Mouse (Mus musculus): ENCODE measurements around the gene Pcolce2. TPM values are rescaled to one million over a fixed set of nuclear protein-coding genes. Genes with fewer than 3 reads are reported as not detected.
A peak's percentile ranks its signal among the peaks of the same experiment; 100 is the strongest.

Gene Pcolce2
- total RNA-seq, 2 experiments from 2014 or later = 4.1 to 4.6 TPM

DNA sequence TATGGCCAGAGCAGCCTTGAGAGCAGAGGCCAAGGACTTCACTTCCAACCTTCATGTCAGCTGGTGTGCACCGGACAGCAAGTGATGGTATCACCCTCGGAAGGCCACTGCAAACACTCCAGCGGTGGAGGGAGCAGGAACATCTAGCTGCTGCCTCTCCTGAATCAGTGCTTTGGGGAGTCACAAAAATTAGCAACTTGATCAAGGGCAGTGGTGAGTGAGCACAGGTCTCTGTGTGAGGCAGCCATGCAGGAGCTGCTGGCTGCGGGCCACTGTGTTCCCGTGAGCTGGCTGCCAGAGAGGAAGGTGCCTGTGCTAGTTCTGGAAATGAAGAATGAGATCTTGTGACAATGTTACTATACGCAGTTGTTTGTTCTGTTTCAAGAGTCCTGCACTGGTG lies 16.0 kb downstream of the Pcolce2 start:
- no peak for DNase-seq (ENCODE audit: low spot score in 2 of 2)

DNA sequence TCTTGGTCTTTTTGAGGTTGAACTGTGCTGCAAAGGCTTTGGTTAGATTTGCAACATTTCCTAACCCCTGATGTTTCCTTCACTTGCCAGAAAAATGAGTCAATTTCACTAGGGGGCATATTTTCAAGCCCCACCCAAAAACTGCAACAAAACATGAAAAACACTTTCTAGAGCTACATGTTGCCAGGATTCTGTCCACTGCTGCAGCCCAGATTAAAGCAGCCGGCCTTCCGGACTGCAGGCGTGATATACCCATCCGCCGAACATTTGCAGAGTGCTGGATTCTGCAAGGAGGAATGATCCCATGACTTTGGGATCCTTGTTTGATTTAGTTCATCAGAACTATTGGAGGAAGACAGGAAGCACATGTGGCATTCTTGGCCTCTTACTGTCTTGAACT lies 17.0 kb downstream of the Pcolce2 start:
- no peak for DNase-seq (ENCODE audit: low spot score in 2 of 2)

DNA sequence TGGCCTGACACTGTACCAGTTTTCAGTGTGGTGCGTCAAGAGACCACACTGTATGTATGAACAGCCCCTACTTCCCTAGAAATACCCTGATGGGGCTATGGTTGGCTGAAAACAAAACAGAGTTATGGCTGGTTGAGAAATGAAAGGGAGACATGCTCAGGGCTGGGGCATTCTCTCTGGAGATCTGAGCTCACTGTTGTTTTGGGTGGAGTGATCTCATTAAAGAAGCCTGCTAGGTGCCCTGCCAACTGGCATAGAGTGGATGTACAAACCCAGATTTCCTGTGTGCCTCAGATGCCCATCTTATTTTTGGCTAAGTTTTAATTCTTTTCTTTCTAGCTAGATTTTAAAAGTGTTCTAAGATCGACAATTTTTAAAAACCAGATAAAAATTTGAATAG lies 20.5 kb downstream of the Pcolce2 start:
- no peak for DNase-seq (ENCODE audit: low spot score in 2 of 2)

DNA sequence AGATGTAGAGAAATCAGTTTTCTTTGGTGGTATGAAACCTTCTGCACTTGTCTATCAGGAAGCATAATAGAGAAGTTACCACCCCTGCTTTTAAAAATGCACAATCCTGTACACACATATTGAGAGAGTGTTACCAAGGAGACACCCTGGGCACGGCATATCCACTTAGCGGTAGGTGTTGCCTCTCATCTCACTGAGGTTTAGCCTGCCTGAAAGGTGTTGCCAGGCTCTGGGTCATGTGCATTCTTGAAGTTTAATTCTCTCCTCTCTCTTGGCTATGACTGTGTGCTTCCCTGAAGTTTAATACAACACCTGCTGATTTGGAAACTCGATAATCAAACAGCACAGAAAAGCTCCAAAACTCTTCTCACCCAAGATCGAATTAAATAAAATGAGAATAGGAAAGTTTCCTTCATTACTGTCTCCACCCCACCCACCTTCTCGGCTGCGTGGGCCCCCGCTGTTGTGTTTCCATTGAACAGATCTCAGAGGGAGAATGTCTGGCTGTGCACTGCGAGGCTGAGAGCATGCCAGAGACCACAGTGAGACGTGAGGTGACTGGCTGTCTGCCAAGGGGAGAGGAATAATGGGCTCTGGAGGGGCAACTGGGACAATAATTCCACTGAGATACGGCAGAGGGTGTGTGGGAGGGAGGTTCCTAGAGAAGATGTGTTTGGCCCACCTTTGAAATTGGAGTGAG lies 27.0 kb downstream of the Pcolce2 start:
- peak; percentile 40 to 63 for DNase-seq (ENCODE audit: low spot score in 2 of 2)

DNA sequence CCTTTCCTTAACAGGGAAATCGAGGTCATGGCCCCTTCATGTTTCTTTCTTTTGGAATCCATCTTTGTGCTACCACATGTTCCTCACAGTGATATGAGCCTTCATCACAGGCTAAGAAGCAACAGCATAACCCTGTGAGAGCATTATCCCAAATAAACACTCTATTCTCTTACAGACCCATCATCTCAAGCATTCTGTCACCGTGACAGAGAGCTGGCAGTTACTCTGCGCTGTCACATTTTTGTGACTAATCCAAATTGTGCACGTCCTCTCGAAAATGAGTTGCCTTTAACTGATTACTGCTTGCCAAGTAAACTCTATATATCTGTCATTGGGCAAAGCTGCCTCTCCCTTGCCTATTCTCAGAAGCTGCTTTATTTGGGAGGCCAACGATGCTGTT lies 28.4 kb downstream of the Pcolce2 start:
- peak in 1 of 2 experiments; percentile 29 for DNase-seq (ENCODE audit: low spot score in 2 of 2)

DNA sequence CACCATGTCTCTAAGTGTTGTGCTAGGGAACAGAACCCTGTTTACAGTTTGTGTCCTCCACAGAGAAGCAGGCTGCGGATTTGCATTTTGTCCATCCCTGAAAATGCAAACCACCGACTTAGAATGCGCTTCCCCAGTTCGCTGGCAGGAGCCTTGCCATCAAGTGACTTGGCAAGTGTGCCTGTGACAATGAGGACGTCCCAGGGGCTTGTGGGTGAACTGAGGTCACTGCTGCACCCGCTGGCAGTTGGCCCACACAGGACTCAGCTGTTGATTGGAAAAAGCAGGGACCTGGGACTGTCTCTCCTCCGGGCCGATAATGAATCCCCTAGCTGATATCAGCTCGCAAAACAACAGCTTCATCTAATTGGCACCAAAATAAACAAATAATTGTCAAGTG lies 30.4 kb downstream of the Pcolce2 start:
- peak; percentile 29 to 78 for DNase-seq (ENCODE audit: low spot score in 2 of 2)

DNA sequence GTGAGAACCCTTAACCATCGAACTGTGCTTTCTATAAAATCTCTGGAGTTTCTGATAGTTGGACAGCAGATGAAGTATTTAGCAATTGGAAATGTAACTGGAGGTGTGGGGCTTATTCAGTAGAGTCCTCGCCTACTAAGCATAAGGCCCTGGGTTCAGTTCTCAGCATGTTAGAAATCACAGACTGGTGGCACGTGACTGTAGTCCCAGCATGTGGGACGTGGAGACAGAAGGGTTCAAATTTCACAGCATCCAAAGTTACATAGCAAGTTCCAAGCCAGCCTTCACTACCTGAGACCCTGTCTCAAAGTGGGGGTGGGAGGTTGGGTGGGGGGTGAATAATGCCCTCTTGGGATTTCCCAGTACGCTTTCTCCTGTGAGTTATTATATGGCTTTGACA lies 30.9 kb downstream of the Pcolce2 start:
- DNase-seq (ENCODE audit: low spot score in 2 of 2) = no peak

DNA sequence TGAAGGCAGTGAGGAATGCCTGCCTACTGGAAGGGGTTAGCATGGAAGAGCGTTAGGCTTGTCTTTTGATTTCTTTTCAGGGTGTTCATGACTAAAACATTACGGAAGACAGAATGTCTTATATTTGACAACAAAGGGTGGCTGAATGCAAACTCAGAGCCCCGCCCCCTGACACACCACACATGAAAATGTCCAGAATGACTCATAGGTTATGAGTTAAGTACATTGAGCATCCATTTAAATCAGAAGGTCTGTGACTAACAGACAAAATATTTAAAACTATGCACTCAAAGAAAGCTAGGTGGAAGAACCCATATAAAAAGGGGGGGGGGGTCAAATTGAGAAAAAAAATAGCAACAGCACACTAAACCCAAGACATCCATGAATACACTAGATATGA lies 34.9 kb downstream of the Pcolce2 start:
- no peak for DNase-seq (ENCODE audit: low spot score in 2 of 2)

DNA sequence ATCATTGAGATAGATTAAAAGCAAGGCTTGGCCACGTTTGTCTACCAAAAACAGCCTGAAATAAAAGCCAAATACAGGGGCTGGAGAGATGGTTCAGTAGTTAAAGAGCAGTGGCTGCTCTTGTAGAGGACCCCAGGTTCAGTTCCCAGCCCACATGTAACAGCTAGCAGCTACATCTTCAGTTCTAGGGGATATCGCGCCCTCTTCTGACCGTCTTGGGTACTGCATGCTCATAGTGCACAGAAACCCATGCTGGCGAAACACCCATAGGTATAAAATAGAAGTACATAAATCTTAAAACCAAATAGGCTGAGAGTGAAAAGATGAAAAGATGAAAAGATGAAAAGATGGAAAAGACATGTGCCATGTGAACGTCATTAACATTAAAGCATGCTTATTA lies 35.4 kb downstream of the Pcolce2 start:
- no peak for DNase-seq (ENCODE audit: low spot score in 2 of 2)

DNA sequence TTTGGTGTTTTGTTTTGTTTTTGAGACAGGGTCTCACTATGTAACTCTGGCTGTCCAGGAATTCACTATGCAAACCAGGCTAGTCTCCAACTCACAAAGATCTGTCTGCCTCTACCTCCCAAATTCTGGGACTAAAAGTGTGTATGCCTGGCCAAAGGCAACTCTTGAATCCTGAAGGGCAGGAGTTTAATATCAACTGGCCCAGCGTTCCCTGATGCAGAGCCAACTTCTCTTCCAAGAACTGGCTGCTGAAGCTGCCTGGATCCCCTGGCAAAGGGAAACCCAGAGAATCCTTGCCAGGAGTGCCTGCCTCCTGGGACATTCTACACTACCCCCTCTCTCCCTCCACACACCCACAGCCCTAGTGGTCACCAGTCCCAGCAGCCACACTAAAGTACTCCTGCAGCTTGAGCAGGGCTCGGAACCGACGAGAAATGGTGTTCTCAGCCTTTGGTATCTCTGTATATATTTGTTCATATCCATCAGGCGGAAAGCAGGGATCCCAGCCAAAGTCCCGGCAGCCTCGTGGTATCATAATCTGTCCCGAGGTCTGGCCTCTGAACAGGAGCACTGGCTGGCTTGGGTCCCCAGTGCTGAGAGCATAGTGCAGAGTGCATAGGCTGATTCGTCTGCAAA lies 37.8 kb downstream of the Pcolce2 start:
- peak in 1 of 2 experiments; percentile 55 for DNase-seq (ENCODE audit: low spot score in 2 of 2)

DNA sequence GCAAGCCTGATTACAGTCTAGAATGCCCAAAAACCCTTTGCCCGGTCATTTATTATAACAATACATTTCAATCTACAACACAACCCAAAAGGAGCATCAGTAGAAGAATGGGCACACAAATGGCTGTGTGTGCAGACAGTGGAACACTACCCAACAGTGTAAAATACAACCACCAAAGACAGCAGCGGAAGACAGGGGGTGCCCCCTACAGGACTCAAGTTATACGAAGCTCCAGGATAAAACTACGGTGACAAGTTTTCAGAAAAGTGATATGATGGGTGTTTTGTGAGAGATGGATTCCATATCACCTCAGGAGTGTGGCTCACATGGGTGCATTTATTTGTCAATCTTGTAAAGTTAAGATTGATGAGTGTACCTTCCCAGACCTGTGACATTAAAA lies 38.6 kb downstream of the Pcolce2 start:
- DNase-seq (ENCODE audit: low spot score in 2 of 2) = no peak

DNA sequence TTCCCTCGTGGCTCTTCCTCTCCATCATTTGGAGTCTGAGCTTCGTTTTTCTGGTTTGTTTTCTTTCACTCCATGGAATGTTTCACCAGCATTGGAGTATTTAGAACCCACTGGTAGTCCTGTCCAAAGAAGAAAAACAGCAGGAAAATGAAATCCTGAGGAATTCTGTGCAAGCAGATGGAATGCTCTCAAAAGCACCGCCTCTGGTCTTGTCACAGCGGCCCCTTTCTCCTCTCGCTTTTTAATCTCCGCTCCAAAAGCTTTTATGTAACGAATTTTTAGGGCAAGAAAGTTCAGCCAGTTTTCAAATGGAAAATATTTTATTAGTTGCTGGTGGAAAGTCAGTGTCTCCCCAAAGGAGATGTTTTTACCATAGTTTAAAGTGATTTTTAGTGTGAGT lies 42.6 kb downstream of the Pcolce2 start:
- DNase-seq (ENCODE audit: low spot score in 2 of 2) = no peak

DNA sequence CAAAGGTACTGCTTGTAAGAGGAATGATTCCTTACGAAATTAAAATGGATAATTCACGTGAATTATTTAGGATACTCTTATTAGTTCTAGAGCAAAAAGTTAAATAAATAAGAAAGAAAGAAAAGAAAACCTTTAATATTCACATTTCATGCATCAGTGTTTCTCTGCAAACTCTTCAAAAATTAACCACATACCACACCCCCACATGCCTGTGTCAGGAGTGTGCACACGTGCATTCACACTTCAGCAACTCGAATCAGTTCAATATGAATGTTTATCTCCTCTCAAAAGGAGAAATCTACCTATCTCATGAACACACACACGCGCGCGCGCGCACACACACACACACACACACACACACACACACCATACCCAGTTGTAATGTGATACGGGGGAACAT lies 43.3 kb downstream of the Pcolce2 start:
- DNase-seq (ENCODE audit: low spot score in 2 of 2) = no peak

DNA sequence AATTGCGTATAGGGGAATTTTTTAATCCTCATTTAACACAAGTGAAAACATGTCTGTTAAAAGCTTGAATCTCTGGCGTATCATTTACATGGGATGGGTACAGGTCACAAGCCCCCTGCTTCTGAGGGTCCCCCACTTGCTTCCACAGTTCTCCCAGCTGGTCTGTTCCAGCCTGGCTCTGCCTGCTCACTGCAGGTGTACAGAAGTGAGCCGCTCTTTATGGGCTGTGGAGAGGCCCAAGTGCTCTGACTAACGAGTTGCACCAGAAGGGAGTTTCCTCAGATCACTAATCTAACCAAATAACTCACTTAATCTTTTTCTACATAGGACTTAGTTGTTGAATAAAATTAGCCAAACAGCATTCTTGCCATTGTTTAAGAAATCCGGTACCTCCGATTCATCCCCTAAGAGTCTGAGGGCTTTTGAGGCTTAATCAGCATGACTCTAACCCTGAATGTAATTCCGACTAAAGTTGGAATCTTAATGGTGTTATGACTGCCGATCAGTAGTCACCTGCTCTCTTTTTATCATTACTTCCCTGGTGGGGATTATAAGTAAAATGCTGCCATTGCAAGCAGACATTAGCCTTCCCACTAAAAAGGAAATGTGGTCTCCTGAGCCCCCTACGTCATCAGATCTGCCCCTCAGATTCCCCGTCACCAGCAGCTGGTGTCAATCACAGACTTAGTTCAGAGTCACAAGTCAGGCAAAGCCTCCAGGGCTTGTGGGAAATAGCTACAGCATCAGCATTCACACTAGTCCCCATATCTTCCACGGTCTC lies 48.4 kb downstream of the Pcolce2 start:
- DNase-seq (ENCODE audit: low spot score in 2 of 2) = no peak

DNA sequence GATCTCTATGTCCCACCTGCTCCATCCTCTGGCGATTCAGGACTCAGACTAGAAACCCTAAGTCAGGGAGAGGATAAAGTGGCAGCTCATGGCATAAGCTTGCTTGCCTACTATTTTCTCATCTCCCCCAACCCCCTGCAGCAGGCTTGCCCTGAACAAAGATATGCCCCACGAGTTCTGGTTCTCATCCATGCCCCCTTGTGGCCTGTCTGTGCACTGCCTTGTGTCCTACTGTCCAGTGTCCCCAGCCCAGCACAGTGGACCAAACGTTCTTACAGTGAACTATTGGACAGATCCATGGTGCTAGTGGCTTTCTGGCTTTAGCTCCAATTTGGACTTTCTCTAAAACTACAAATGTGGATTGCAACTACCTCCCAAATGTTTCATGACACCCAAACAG lies 50.7 kb downstream of the Pcolce2 start:
- peak in 1 of 2 experiments; percentile 37 for DNase-seq (ENCODE audit: low spot score in 2 of 2)

DNA sequence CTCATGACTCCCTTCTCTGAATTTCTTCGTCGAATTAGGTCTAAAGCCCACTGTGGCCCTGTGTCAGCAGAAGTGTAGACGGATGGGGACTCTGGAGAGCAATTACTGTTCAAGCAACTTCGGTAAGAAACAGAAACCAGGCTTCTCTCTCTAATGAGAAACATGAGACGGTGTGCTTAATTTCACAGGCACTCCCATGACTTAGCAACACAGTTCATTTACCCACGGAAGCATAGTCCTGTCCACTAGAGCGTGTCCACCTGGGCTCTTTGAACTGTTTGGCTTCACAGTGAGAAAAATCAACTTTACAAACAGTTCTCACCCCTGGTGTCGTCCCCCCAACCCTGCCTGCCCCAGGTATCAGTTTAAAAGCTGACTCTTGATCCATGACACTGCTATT lies 55.4 kb downstream of the Pcolce2 start:
- no peak for DNase-seq (ENCODE audit: low spot score in 2 of 2)

DNA sequence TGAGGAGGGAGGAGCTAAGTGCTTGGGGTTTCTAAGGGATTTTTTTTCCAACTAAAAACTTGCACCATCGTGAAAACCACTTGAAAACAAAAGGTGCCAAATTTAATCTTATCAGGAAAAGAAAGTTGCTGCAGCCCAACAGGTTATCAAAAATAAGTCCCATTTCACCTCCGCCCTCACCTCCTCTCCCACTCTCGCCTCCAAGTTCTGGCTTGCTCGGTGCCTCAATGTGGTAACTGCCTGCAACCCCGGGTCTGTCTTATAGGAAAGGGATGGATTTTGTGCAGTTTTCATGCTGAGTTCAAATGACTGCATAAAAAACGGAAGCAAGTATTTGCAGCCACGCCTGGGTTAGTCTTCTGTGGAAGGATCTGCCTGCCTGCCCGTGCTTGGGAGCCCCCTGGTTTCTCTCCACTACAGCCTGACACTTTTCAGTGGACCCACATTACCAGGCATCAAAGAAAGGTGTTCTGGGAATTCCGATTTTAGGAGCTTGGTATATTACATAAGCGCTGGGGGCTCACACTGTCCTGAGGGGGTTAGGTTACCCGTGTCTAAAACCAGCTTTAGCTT lies 56.2 kb downstream of the Pcolce2 start:
- DNase-seq (ENCODE audit: low spot score in 2 of 2) = no peak

DNA sequence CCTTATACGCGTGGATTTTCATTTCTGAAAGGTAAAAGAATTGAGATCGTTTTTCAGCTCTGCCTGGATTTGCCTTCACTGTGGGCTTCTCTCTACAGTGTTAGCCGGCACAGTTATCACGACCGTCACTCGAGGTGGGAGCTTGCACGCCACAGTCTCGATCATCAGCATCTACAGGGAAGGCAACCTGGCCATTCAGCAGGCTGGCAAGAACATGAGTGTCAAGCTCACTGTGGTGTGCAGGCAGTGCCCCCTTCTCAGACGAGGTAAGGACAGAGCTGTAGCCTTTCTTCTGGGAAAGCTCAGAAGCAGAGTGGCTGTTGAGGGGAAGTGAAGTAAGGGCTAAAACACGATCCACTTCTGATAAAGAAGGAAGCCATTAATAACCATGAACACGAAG lies 57.1 kb downstream of the Pcolce2 start:
- DNase-seq (ENCODE audit: low spot score in 2 of 2) = no peak

DNA sequence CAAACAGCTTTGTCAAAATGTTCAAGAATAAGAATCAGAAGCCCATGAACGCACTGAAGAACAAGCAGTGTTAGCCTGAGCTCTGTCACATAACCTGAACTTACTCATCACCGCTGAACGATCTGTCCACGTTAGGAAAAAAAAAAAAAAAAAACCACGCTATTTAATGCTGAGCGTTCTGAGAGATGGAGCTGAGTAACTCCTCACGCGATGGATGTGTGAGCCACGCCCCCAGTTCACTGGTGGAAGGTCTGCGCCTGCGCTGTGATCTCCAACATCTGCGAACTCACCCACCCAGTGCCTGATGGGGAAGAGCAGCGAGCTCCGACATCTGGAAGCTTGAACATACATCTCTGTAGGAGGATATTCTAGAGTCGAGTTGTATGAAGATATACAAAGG lies 57.6 kb downstream of the Pcolce2 start:
- no peak for DNase-seq (ENCODE audit: low spot score in 2 of 2)

DNA sequence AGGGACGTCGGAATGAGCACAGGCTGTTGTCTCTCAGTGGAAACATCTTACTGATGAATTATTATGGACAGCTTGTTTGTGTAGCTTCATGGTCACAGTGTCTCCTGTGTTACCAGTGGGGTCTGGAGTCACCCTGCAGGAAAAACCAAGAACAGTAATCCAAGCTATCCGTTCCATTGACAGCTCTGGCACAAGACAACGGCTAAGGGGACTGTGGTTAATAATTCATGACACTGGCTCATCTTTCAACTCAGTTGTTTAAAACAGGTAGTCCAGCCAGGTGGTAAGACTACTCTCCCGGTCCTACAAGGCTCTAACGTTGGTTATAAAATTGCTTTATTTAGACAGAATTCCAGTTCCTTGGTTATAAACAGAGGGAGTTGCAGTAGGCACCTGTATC lies 59.2 kb downstream of the Pcolce2 start:
- DNase-seq (ENCODE audit: low spot score in 2 of 2) = no peak

DNA sequence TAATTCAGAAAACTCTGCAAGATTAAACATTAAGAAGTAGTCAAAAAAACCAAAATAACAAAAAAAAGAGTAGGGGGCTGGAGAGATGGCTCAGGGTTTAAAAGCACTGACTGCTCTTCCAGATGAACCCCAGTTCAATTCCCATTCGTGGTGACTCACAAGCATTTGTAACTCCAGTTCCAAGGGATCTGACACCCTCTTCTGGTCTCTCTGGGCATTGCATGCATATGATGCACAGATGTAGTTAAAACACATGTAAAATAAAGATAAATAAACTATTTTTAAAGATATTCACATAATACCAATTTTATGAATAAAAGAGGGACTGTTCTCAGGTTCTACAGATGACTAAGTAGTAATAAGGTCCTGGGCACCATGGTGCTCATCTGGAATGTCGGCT lies 60.4 kb downstream of the Pcolce2 start:
- peak in 1 of 2 experiments; percentile 59 for DNase-seq (ENCODE audit: low spot score in 2 of 2)

DNA sequence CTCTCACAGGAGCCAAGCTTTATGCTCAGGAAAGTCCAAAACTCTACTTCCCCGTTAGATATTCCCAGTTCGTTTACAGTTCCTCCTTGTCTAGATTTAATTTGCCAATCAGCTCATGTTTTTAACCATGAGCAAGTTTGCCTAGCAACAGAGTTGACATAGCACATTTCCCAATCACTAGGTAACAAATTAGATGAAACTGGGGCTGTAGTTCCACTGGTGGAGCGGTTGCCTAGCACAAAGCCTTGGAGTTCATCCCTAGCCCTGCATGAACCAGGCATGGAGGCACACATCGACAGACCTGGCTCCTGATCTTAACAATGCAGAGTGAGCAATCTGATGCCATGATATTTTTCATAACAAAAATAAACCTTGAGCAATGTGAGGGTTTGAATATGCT lies 61.9 kb downstream of the Pcolce2 start:
- peak; percentile 32 to 58 for DNase-seq (ENCODE audit: low spot score in 2 of 2)

Measured in layer of hippocampus, adult 18-20 months (tissue).